Mouse (Mus musculus): ENCODE results near the gene Lgals1.

DNA sequence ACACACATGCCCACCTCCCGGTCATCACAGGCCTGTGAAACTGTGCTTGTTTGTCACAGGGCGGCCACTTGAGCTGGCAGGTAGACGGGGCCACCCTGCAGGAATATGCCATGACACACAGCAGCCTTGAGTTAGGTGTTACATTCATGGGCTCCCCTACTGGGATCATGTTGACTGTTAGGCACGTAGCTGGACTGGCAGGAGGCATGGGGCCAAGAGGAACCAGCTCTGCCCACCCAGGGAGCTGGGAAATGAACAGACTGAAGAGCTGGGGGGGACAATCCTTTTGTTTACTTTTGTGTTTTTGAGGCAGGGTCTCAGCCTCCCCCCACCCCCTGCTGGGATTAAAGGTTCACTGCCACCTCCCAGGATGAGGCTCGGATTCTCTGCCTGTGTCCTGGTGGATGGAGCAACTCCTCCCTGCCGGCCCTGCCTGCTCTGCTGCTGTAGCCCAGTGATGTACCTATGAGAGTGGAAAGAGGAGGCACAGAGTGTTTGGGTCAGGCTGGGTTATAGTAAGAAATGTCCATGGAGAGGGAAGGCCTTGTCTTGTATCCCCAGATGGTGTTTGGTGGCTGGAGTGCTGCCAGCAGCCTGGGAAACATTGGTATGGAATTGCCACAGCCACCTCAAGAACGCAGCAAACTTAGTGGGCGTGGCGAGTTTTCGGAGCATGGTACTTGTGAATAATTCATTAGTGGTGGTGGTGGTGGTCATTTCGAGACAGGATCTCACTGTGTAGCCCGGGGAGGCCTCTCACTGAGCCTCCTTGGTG lies 10.3 kb upstream of the Lgals1 start:
- TF ChIP-seq CTCF (IDR thresholded peaks at IDR 0.05) (no peak), EP300 (IDR thresholded peaks at IDR 0.05; ENCODE audit: insufficient read depth, low read depth, low read length) (no peak; the same call in 1 of the 2 replicates)

All from heart, adult 2 months (tissue).